Mouse (Mus musculus): ENCODE results near the gene 1110032A03Rik. TPM values are rescaled to one million over a fixed set of nuclear protein-coding genes. Genes with fewer than 3 reads are reported as not detected.

Gene 1110032A03Rik
- polyA plus RNA-seq, 1 experiment from 2014 or later: 62.7 TPM

- H3K4me2 ChIP-seq (replicated peaks): no peak overlapping the region
- no peaks in the 10 kb centered on the region; the same call in 1 of the 2 replicates for H3K27me3 ChIP-seq (ENCODE audit: control insufficient read depth, insufficient read depth, low read length)
- H3K9me3 ChIP-seq (ENCODE audit: control insufficient read depth, low read length): no peaks in the 10 kb centered on the region
- no peak for DNase-seq (ENCODE audit: low spot score)
- no peak overlapping the region for H3K27ac ChIP-seq
- WGBS: 65% methylated on average over 6 of the region's 6 CpGs
- no peak overlapping the region for H3K9ac ChIP-seq
- no peaks in the 10 kb centered on the region for H3K36me3 ChIP-seq (replicated peaks; ENCODE audit: control insufficient read depth, insufficient read depth)
- no peak overlapping the region for H3K4me3 ChIP-seq (replicated peaks; ENCODE audit: low read length)
- H3K4me1 ChIP-seq (replicated peaks; ENCODE audit: control insufficient read depth, insufficient read depth, low read length): no peaks in the 10 kb centered on the region
- no peak for ATAC-seq (ENCODE audit: low FRiP score)
These were observed 13.6 kb downstream of the 1110032A03Rik start for GRCm38 (mm10) chr9:50761520-50762243.

DNA sequence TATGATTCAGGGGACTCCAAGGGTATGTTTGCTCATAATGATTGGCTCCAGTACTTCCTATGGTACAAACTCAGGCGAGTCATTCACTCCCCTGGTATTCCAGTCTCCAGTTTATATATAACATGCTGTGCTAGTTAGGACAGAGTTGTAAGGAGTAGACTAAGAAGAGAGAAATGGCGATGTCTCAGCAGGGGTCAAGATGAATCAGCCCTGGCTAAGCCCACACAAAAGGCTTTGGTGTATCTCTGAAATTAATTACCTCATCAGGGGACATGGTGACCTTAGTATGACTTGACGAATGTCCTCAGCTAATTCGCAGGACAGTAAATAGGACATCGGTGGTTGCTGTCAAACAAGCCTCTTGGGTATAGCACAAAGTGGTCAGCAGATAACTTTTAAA lies 18.6 kb downstream of the 1110032A03Rik start:
- H3K36me3 ChIP-seq (replicated peaks; ENCODE audit: control insufficient read depth, insufficient read depth): no peaks in the 10 kb centered on the region
- no peak overlapping the region for H3K4me2 ChIP-seq (replicated peaks)
- WGBS: 43% methylated on average over 5 of the region's 5 CpGs
- no peak overlapping the region for H3K27ac ChIP-seq
- no peak overlapping the region for H3K9ac ChIP-seq
- no peaks in the 10 kb centered on the region; the same call in 1 of the 2 replicates for H3K4me1 ChIP-seq (replicated peaks; ENCODE audit: control insufficient read depth, insufficient read depth, low read length)
- DNase-seq (ENCODE audit: low spot score): no peak
- no peaks in the 10 kb centered on the region; the same call in 1 of the 2 replicates for H3K27me3 ChIP-seq (ENCODE audit: control insufficient read depth, insufficient read depth, low read length)
- H3K4me3 ChIP-seq (replicated peaks; ENCODE audit: low read length): no peak overlapping the region
- ATAC-seq (ENCODE audit: low FRiP score): no peak
- no peaks in the 10 kb centered on the region for H3K9me3 ChIP-seq (ENCODE audit: control insufficient read depth, low read length)

GRCm38 (mm10) chr9:50753947-50754346 lies 21.4 kb downstream of the 1110032A03Rik start:
- Histone ChIP-seq H3K4me2 (replicated peaks) (no peak overlapping the region), H3K9ac (no peak overlapping the region), H3K27me3 (ENCODE audit: control insufficient read depth, insufficient read depth, low read length) (no peaks in the 10 kb centered on the region), H3K9me3 (ENCODE audit: control insufficient read depth, low read length) (no peaks in the 10 kb centered on the region), H3K4me1 (replicated peaks; ENCODE audit: control insufficient read depth, insufficient read depth, low read length) (no peaks in the 10 kb centered on the region; the same call in 1 of the 2 replicates), H3K36me3 (replicated peaks; ENCODE audit: control insufficient read depth, insufficient read depth) (no peaks in the 10 kb centered on the region), H3K4me3 (replicated peaks; ENCODE audit: low read length) (no peak overlapping the region), H3K27ac (no peak overlapping the region)
- ATAC-seq (ENCODE audit: low FRiP score): no peak
- no peak for DNase-seq (ENCODE audit: low spot score)
- 72% methylated on average over 7 of the region's 7 CpGs for WGBS

DNA sequence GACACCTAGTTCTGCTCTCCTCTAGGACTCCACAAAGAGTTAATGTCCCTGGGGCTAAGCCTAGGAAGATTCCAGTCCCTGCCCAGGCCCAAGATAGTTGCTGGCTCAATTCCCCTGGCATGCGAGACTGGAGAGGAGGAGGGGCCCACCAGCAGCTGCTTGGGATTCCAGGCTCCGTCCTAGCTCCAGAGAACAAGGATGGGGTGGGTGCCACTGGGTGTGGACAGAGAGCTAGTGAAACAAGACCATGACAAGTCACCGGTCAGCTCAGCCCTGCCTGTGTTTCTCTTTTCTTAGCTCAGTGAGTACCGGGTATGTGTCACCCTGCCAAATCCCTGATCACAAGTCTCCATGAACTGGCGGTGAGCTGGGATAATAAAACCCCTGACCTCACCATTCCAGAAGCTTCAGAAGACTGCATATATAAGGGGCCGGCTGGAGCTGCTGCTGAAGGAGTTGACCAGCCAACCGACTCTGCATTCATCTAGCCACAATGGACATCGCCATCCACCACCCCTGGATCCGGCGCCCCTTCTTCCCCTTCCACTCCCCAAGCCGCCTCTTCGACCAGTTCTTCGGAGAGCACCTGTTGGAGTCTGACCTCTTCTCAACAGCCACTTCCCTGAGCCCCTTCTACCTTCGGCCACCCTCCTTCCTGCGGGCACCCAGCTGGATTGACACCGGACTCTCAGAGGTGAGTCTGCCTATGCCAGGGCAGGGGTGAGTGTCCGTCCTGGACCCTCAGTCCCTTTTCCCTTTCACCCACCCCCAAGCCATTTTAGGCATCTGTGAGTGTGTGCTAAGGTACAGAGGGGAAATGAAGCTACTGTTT lies 22.3 kb downstream of the 1110032A03Rik start:
- no peak overlapping the region for H3K9ac ChIP-seq
- H3K27ac ChIP-seq: no peak overlapping the region
- no peaks in the 10 kb centered on the region for H3K36me3 ChIP-seq (replicated peaks; ENCODE audit: control insufficient read depth, insufficient read depth)
- no peaks in the 10 kb centered on the region; the same call in 1 of the 2 replicates for H3K4me1 ChIP-seq (replicated peaks; ENCODE audit: control insufficient read depth, insufficient read depth, low read length)
- 70% methylated on average over 17 of the region's 17 CpGs for WGBS
- H3K9me3 ChIP-seq (ENCODE audit: control insufficient read depth, low read length): no peaks in the 10 kb centered on the region
- ATAC-seq (ENCODE audit: low FRiP score) (no peak), DNase-seq (ENCODE audit: low spot score) (no peak)
- no peaks in the 10 kb centered on the region for H3K27me3 ChIP-seq (ENCODE audit: control insufficient read depth, insufficient read depth, low read length)
- no peak overlapping the region for H3K4me2 ChIP-seq (replicated peaks)
- H3K4me3 ChIP-seq (replicated peaks; ENCODE audit: low read length): no peak overlapping the region

- Histone ChIP-seq H3K27ac (no peak within 1 kb of the TSS), H3K9ac (no peak within 1 kb of the TSS), H3K4me2 (replicated peaks) (no peak within 1 kb of the TSS), H3K9me3 (ENCODE audit: control insufficient read depth, low read length) (no peaks in the 10 kb centered on the region), H3K27me3 (ENCODE audit: control insufficient read depth, insufficient read depth, low read length) (no peaks in the 10 kb centered on the region), H3K36me3 (replicated peaks; ENCODE audit: control insufficient read depth, insufficient read depth) (no peaks in the 10 kb centered on the region), H3K4me3 (replicated peaks; ENCODE audit: low read length) (no peak within 1 kb of the TSS), H3K4me1 (replicated peaks; ENCODE audit: control insufficient read depth, insufficient read depth, low read length) (no peaks in the 10 kb centered on the region; the same call in 1 of the 2 replicates)
- DNase-seq (ENCODE audit: low spot score): no peak
- ATAC-seq (ENCODE audit: low FRiP score): no peak
- 62% methylated on average over 14 of the region's 14 CpGs for WGBS
These were observed 23.2 kb downstream of the 1110032A03Rik start, which contains the start of gene Hspb2 for GRCm38 (mm10) chr9:50752054-50752602. Hspb2 (minus strand) TSS chr9:50752354.

DNA sequence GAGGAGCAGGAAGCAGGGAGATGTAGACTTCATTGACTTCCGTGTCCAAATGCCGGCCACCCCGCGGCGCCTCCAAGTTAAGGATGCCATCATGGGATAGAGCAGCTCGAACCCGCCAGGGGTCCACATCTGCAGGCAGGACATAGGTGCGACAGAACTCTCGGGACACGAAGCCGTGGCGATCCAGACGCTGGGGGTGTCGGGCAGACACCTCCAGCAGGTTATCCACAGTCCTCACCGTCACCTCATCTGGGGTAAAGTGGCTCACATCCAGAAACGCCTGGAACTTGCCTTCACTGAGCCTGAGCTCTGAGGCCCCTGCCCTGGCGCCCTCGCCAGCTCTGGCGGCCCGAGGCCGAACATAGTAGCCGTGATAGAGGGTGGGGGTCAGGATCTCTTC lies 24.0 kb downstream of the 1110032A03Rik start, which contains the start of gene Cryab:
TSS of gene Cryab (plus strand) at position 3 of the 400 bp plus-strand sequence.
- ATAC-seq (ENCODE audit: low FRiP score) (no peak), DNase-seq (ENCODE audit: low spot score) (no peak)
- peaks cover 2% of the 10 kb centered on the region; the same call in 1 of the 2 replicates for H3K4me1 ChIP-seq (replicated peaks; ENCODE audit: control insufficient read depth, insufficient read depth, low read length)
- H3K4me2 ChIP-seq (replicated peaks): no peak within 1 kb of the TSS
- H3K9me3 ChIP-seq (ENCODE audit: control insufficient read depth, low read length): no peaks in the 10 kb centered on the region
- no peak within 1 kb of the TSS for H3K27ac ChIP-seq
- no peak within 1 kb of the TSS for H3K4me3 ChIP-seq (replicated peaks; ENCODE audit: low read length)
- H3K27me3 ChIP-seq (ENCODE audit: control insufficient read depth, insufficient read depth, low read length): no peaks in the 10 kb centered on the region
- H3K9ac ChIP-seq: no peak within 1 kb of the TSS
- no peaks in the 10 kb centered on the region for H3K36me3 ChIP-seq (replicated peaks; ENCODE audit: control insufficient read depth, insufficient read depth)
- WGBS: 76% methylated on average over 22 of the region's 22 CpGs

- no peak for ATAC-seq (ENCODE audit: low FRiP score)
- H3K27me3 ChIP-seq (ENCODE audit: control insufficient read depth, insufficient read depth, low read length): no peaks in the 10 kb centered on the region
- no peak overlapping the region for H3K9ac ChIP-seq
- H3K36me3 ChIP-seq (replicated peaks; ENCODE audit: control insufficient read depth, insufficient read depth): no peaks in the 10 kb centered on the region
- H3K9me3 ChIP-seq (ENCODE audit: control insufficient read depth, low read length): no peaks in the 10 kb centered on the region
- H3K27ac ChIP-seq: no peak overlapping the region
- H3K4me3 ChIP-seq (replicated peaks; ENCODE audit: low read length): no peak overlapping the region
- no peak overlapping the region for H3K4me2 ChIP-seq (replicated peaks)
- DNase-seq (ENCODE audit: low spot score): no peak
- 74% methylated on average over 6 of the region's 6 CpGs for WGBS
- peaks cover 6% of the 10 kb centered on the region; the same call in 1 of the 2 replicates for H3K4me1 ChIP-seq (replicated peaks; ENCODE audit: control insufficient read depth, insufficient read depth, low read length)
These were observed 24.6 kb downstream of the 1110032A03Rik start for GRCm38 (mm10) chr9:50750706-50751105.

DNA sequence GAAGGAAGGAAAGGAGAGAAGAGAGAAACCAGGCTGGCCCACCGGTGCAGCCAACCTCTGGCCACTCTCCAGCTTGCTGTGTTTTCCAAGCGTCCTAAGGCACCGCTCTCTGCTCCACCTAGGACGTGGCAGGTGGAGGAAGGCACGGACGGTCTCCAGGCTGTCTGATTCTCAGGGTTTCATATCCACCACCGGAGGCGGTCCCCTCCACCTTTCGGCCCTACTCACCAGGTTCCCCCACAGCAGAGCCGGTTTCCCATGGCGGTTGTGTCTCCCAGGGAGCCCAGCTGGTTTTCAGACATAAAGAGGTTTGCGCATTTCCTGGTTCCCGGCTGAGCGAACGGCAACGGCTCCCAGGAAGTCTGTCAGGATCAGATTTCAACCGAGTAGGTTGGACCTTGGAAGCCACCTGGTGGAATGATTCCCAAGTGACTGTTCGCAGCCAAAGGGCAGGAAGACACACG lies 29.1 kb downstream of the 1110032A03Rik start, which contains the start of gene 2310030G06Rik:
TSS of gene 2310030G06Rik (minus strand) at position 323 of the 464 bp plus-strand sequence.
- no peak within 1 kb of the TSS for H3K27ac ChIP-seq
- 0 out of 2 replicates have a peak, but pooled peaks cover 6% of the 10 kb centered on the region for H3K4me1 ChIP-seq (replicated peaks; ENCODE audit: control insufficient read depth, insufficient read depth, low read length)
- peak within 1 kb of the TSS; percentile 45 for H3K9ac ChIP-seq
- H3K27me3 ChIP-seq (ENCODE audit: control insufficient read depth, insufficient read depth, low read length): 0 out of 2 replicates have a peak, but pooled peaks cover 5% of the 10 kb centered on the region
- no peaks in the 10 kb centered on the region for H3K36me3 ChIP-seq (replicated peaks; ENCODE audit: control insufficient read depth, insufficient read depth)
- DNase-seq (ENCODE audit: low spot score) (no peak), ATAC-seq (ENCODE audit: low FRiP score) (no peak)
- peak within 1 kb of the TSS; percentile 51 for H3K4me2 ChIP-seq (replicated peaks)
- H3K4me3 ChIP-seq (replicated peaks; ENCODE audit: low read length): peak within 1 kb of the TSS; percentile 24
- WGBS: 1% methylated on average over 19 of the region's 19 CpGs
- no peaks in the 10 kb centered on the region for H3K9me3 ChIP-seq (ENCODE audit: control insufficient read depth, low read length)
